8 mouse cellular contexts compared by ENCODE assay signal in genomic region chr8:128654365-128655099, GRCm38 (mm10). TPM values are rescaled to one million over a fixed set of nuclear protein-coding genes. Genes with fewer than 3 reads are reported as not detected.
DNase-seq lines count a peak whose midpoint lies in the region; ATAC-seq and TF ChIP-seq lines count a peak whose summit lies in the region.

No protein-coding gene starts in this region.

- H3K4me1 ChIP-seq in G1E (ENCODE audit: insufficient read depth, low read depth, low read length): peaks cover 41% of the 10 kb centered on the region
- H3K4me1 ChIP-seq in lung, embryonic 15.5 days: peaks cover 17% of the 10 kb centered on the region

- H3K27ac ChIP-seq in lung, embryonic 15.5 days: peak overlapping the region; percentile 99

- peak overlapping the region; percentile 47 for H3K9ac ChIP-seq in lung, embryonic 15.5 days

- peak; percentile 73 for DNase-seq in G1E (ENCODE audit: low spot score)
- peak; percentile 23 for DNase-seq in cerebellum, adult 11-12 months
- peak; percentile 70 for DNase-seq in forelimb bud, embryonic 11.5 days (ENCODE audit: low read depth, low spot score)
- peak; percentile 13 for DNase-seq in layer of hippocampus, adult 9-10 months (ENCODE audit: low spot score)
- peak; percentile 56 for DNase-seq in thymus, postnatal 0 days (ENCODE audit: low spot score)

- H3K36me3 ChIP-seq in G1E (replicated peaks): no peaks in the 10 kb centered on the region
- H3K36me3 ChIP-seq in lung, embryonic 15.5 days: no peaks in the 10 kb centered on the region

- 3% methylated on average over 16 of the region's 16 CpGs for WGBS in lung, embryonic 15.5 days

- H3K4me3 ChIP-seq in G1E (ENCODE audit: low read depth, low read length): peak overlapping the region; percentile 69
- peak overlapping the region; percentile 27 for H3K4me3 ChIP-seq in lung, embryonic 15.5 days

- TF ChIP-seq CTCF in G1E (IDR thresholded peaks at IDR 0.05; ENCODE audit: low read depth, low read length): no peak

- peak overlapping the region; percentile 56 for H3K4me2 ChIP-seq in lung, embryonic 15.5 days

- peaks cover 4% of the 10 kb centered on the region; the same call in 1 of the 2 replicates for H3K27me3 ChIP-seq in G1E (ENCODE audit: insufficient read depth, low read length)
- no peaks in the 10 kb centered on the region for H3K27me3 ChIP-seq in lung, embryonic 15.5 days

- peaks cover 4% of the 10 kb centered on the region; the same call in 1 of the 2 replicates for H3K9me3 ChIP-seq in G1E (replicated peaks)
- no peaks in the 10 kb centered on the region for H3K9me3 ChIP-seq in lung, embryonic 15.5 days

- ATAC-seq in G1E (ENCODE audit: extremely low read depth, insufficient number of reproducible peaks, low FRiP score, poor library complexity, severe bottlenecking): peak; percentile 85
- ATAC-seq in hematopoietic stem cell, adult 5-6 weeks (replicated peaks in 1 of 2; ENCODE audit: insufficient read depth in 1 of 2, low FRiP score in 2 of 2, low TSS enrichment in 1 of 2, low read depth in 1 of 2, poor library complexity in 2 of 2, severe bottlenecking in 2 of 2): peak; percentile 88
- peak; percentile 95 for ATAC-seq in lung, embryonic 15.5 days (ENCODE audit: borderline replicate concordance, extremely low read depth, low FRiP score, low TSS enrichment)
- peak; percentile 63 for ATAC-seq in neutrophil, adult 5-6 weeks (ENCODE audit: extremely low read depth, insufficient number of reproducible peaks, low FRiP score, poor library complexity, severe bottlenecking)

RNA-seq across cellular contexts. Expression of gene Itgb1, which starts 30.9 kb away (rescaled TPM):
- total RNA-seq in G1E (2014; fragmentation: Nextera tagmentation): 215 and 240 TPM in 2 replicates
- 277 and 315 TPM in 2 replicates for total RNA-seq in G1E (2017)
- polyA plus RNA-seq in G1E (2012): 47.6 and 53.8 TPM in 2 replicates
- total RNA-seq in hematopoietic stem cell, adult 5-6 weeks (2017): 189 and 191 TPM in 2 replicates
- 396 and 402 TPM in 2 replicates for polyA plus RNA-seq in lung, embryonic 15.5 days (2015; fragmentation: Nextera tagmentation; extraction: Ambion mirVana)
- 67.6 and 73.8 TPM in 2 replicates for total RNA-seq in neutrophil, adult 5-6 weeks (2017)
- polyA plus RNA-seq in thymus, postnatal 0 days (2015; fragmentation: Nextera tagmentation; extraction: Ambion mirVana): 105 and 107 TPM in 2 replicates

Comparison
In these comparisons a context has a peak if more than half of its experiments do, and no peak if none do; other contexts are left out.
1. Peak in every context shown above with its lines: DNase-seq, ATAC-seq, H3K4me3 ChIP-seq and H3K27ac ChIP-seq.
2. DNase-seq: peak in every context shown above with its lines; median percentile 73 in G1E; 70 in forelimb bud, embryonic 11.5 days; 56 in thymus, postnatal 0 days; 23 in cerebellum, adult 11-12 months; 13 in layer of hippocampus, adult 9-10 months.